ENCODE assay signal across 12 mouse cellular contexts in genomic region chr15:84069455-84070050, GRCm38 (mm10). TPM values are rescaled to one million over a fixed set of nuclear protein-coding genes. Genes with fewer than 3 reads are reported as not detected.
A peak's percentile ranks its signal among the peaks of the same experiment; 100 is the strongest.
DNase-seq lines count a peak whose midpoint lies in the region; ATAC-seq and TF ChIP-seq lines count a peak whose summit lies in the region.
"Had no signal": no experiment of that assay in that cellular context is flagged by ENCODE, and none has a peak within 500 bp of the region (broad histone marks: within the 10 kb centered on the region; RNA-seq: fewer than 3 reads in every experiment).

No protein-coding gene starts in this region.

- H3K36me3 ChIP-seq in kidney, postnatal 0 days (ENCODE audit: insufficient read depth, low read length): no peaks in the 10 kb centered on the region
- no peaks in the 10 kb centered on the region for H3K36me3 ChIP-seq in forebrain, embryonic 12.5 days (replicated peaks)
- H3K36me3 ChIP-seq in intestine, embryonic 15.5 days: no peaks in the 10 kb centered on the region
- H3K36me3 ChIP-seq in neural tube, embryonic 13.5 days: no peaks in the 10 kb centered on the region
- H3K36me3 ChIP-seq: lung, embryonic 15.5 days had no signal

- TF ChIP-seq CTCF in kidney, postnatal 0 days (IDR thresholded peaks at IDR 0.05; ENCODE audit: low read depth): no peak

- no peak for DNase-seq in kidney, postnatal 0 days (ENCODE audit: low spot score)
- DNase-seq in kidney, postnatal 4 days: no peak
- DNase-seq in frontal cortex, postnatal 14 days (ENCODE audit: low spot score in 2 of 2): no peak
- DNase-seq: kidney, adult 8-10 months had no signal

- 5% methylated on average over 16 of the region's 16 CpGs for WGBS in kidney, postnatal 0 days
- 8% methylated on average over 16 of the region's 16 CpGs for WGBS in forebrain, embryonic 12.5 days
- 9% methylated on average over 16 of the region's 16 CpGs for WGBS in intestine, embryonic 15.5 days
- 7% methylated on average over 16 of the region's 16 CpGs for WGBS in neural tube, embryonic 13.5 days

- no peak overlapping the region for H3K27ac ChIP-seq in kidney, postnatal 0 days
- peak overlapping the region; percentile 47; the same call in 1 of the 2 replicates for H3K27ac ChIP-seq in forebrain, embryonic 12.5 days
- no peak overlapping the region for H3K27ac ChIP-seq in intestine, embryonic 15.5 days
- peak overlapping the region; percentile 23; the same call in 1 of the 2 replicates for H3K27ac ChIP-seq in neural tube, embryonic 13.5 days (replicated peaks)
- H3K27ac ChIP-seq: lung, embryonic 15.5 days had no signal

- H3K4me1 ChIP-seq in kidney, postnatal 0 days (replicated peaks; ENCODE audit: insufficient read depth, low read length): no peaks in the 10 kb centered on the region
- H3K4me1 ChIP-seq in forebrain, embryonic 12.5 days: peaks cover 33% of the 10 kb centered on the region
- H3K4me1 ChIP-seq in intestine, embryonic 15.5 days (replicated peaks): 0 out of 2 replicates have a peak, but pooled peaks cover 9% of the 10 kb centered on the region
- H3K4me1 ChIP-seq in neural tube, embryonic 13.5 days (replicated peaks): peaks cover 31% of the 10 kb centered on the region

- H3K4me3 ChIP-seq in kidney, postnatal 0 days (replicated peaks; ENCODE audit: low read depth, low read length): no peak overlapping the region
- no peak overlapping the region for H3K4me3 ChIP-seq in forebrain, embryonic 12.5 days (replicated peaks)
- H3K4me3 ChIP-seq in intestine, embryonic 15.5 days (replicated peaks): no peak overlapping the region
- H3K4me3 ChIP-seq in neural tube, embryonic 13.5 days: no peak overlapping the region
- H3K4me3 ChIP-seq: lung, embryonic 15.5 days had no signal

- H3K9me3 ChIP-seq in kidney, postnatal 0 days (replicated peaks; ENCODE audit: low read length): no peaks in the 10 kb centered on the region
- peaks cover 5% of the 10 kb centered on the region for H3K9me3 ChIP-seq in forebrain, embryonic 12.5 days
- 0 out of 2 replicates have a peak, but pooled peaks cover 3% of the 10 kb centered on the region for H3K9me3 ChIP-seq in intestine, embryonic 15.5 days
- H3K9me3 ChIP-seq in neural tube, embryonic 13.5 days: no peaks in the 10 kb centered on the region

- 0 out of 2 replicates have a peak overlapping the region, but pooled peaks have one; percentile 3 for H3K4me2 ChIP-seq in kidney, postnatal 0 days (ENCODE audit: low read length)
- peak overlapping the region; percentile 34 for H3K4me2 ChIP-seq in forebrain, embryonic 12.5 days
- peak overlapping the region; percentile 26 for H3K4me2 ChIP-seq in intestine, embryonic 15.5 days (replicated peaks)
- H3K4me2 ChIP-seq in neural tube, embryonic 13.5 days: peak overlapping the region; percentile 30
- H3K4me2 ChIP-seq: lung, embryonic 15.5 days had no signal

- H3K9ac ChIP-seq in kidney, postnatal 0 days (ENCODE audit: low read depth, low read length): no peak overlapping the region
- no peak overlapping the region for H3K9ac ChIP-seq in forebrain, embryonic 12.5 days
- no peak overlapping the region for H3K9ac ChIP-seq in intestine, embryonic 15.5 days
- no peak overlapping the region for H3K9ac ChIP-seq in neural tube, embryonic 13.5 days
- H3K9ac ChIP-seq: lung, embryonic 15.5 days had no signal

- H3K27me3 ChIP-seq in kidney, postnatal 0 days (ENCODE audit: insufficient read depth, low read length): peaks cover 28% of the 10 kb centered on the region
- H3K27me3 ChIP-seq in forebrain, embryonic 12.5 days: peaks cover 72% of the 10 kb centered on the region
- H3K27me3 ChIP-seq in intestine, embryonic 15.5 days (replicated peaks): peaks cover 48% of the 10 kb centered on the region
- peaks cover 58% of the 10 kb centered on the region for H3K27me3 ChIP-seq in neural tube, embryonic 13.5 days

- no peak for ATAC-seq in kidney, postnatal 0 days (replicated peaks; ENCODE audit: low FRiP score, low read depth)
- no peak for ATAC-seq in forebrain, embryonic 12.5 days (ENCODE audit: low FRiP score)
- ATAC-seq in intestine, embryonic 15.5 days: no peak
- no peak for ATAC-seq in neural tube, embryonic 13.5 days (ENCODE audit: low read depth)
- ATAC-seq in cerebellum, adult (ENCODE audit: insufficient number of reproducible peaks, low FRiP score, low TSS enrichment): no peak
- ATAC-seq in monocyte, adult 5-6 weeks (replicated peaks; ENCODE audit: insufficient number of reproducible peaks, low FRiP score, low TSS enrichment, poor library complexity, severe bottlenecking): no peak
- ATAC-seq: CD4-positive, CD25-positive, alpha-beta regulatory T cell, adult 4 months had no signal

RNA-seq across cellular contexts. Expression of gene Efcab6, which starts 4.4 kb away (rescaled TPM):
- 0.57 and 0.63 TPM in 2 replicates for polyA plus RNA-seq in kidney, postnatal 0 days (2015; fragmentation: Nextera tagmentation; extraction: Ambion mirVana)
- polyA plus RNA-seq in forebrain, embryonic 12.5 days (2016; fragmentation: Nextera tagmentation; extraction: Ambion mirVana): 0.58 and 1.3 TPM in 2 replicates
- polyA plus RNA-seq in intestine, embryonic 15.5 days (2015; fragmentation: Nextera tagmentation; extraction: Ambion mirVana): 0.05 and 0.10 TPM in 2 replicates
- polyA plus RNA-seq in neural tube, embryonic 13.5 days (2015; fragmentation: Nextera tagmentation; extraction: Ambion mirVana): 0.36 and 1.2 TPM in 2 replicates
- 0.19 to 0.48 TPM (median 0.43 TPM) in 3 replicates for total RNA-seq in monocyte, adult 5-6 weeks (2017)
- polyA plus RNA-seq: CD4-positive, CD25-positive, alpha-beta regulatory T cell, adult 4 months had no signal

RNA-seq across cellular contexts. Expression of gene Sult4a1, which starts 36.0 kb away (rescaled TPM):
- 0.34 and 0.52 TPM in 2 replicates for polyA plus RNA-seq in kidney, postnatal 0 days (2015; fragmentation: Nextera tagmentation; extraction: Ambion mirVana)
- 21.7 and 23.3 TPM in 2 replicates for polyA plus RNA-seq in forebrain, embryonic 12.5 days (2016; fragmentation: Nextera tagmentation; extraction: Ambion mirVana)
- polyA plus RNA-seq in intestine, embryonic 15.5 days (2015; fragmentation: Nextera tagmentation; extraction: Ambion mirVana): 4.7 and 6.1 TPM in 2 replicates
- polyA plus RNA-seq in neural tube, embryonic 13.5 days (2015; fragmentation: Nextera tagmentation; extraction: Ambion mirVana): 87.0 and 97.2 TPM in 2 replicates
- 0.32 to 2.5 TPM (median 0.49 TPM) in 3 replicates for total RNA-seq in monocyte, adult 5-6 weeks (2017)
- polyA plus RNA-seq: CD4-positive, CD25-positive, alpha-beta regulatory T cell, adult 4 months had no signal

RNA-seq across cellular contexts. Expression of gene Pnpla5, which starts 53.4 kb away (rescaled TPM):
- not detected in 2 replicates for polyA plus RNA-seq in kidney, postnatal 0 days (2015; fragmentation: Nextera tagmentation; extraction: Ambion mirVana)
- not detected in 2 replicates for polyA plus RNA-seq in forebrain, embryonic 12.5 days (2016; fragmentation: Nextera tagmentation; extraction: Ambion mirVana)
- not detected in 2 replicates for polyA plus RNA-seq in intestine, embryonic 15.5 days (2015; fragmentation: Nextera tagmentation; extraction: Ambion mirVana)
- polyA plus RNA-seq in neural tube, embryonic 13.5 days (2015; fragmentation: Nextera tagmentation; extraction: Ambion mirVana): not detected in 2 replicates
- total RNA-seq in monocyte, adult 5-6 weeks (2017): not detected in 3 replicates
- total RNA-seq: left cerebral cortex, postnatal 10 days had no signal
- polyA plus RNA-seq: CD4-positive, CD25-positive, alpha-beta regulatory T cell, adult 4 months; lung, embryonic 15.5 days had no signal

Comparison
In these comparisons a context has a peak if more than half of its experiments do, and no peak if none do; other contexts are left out.
1. H3K27ac ChIP-seq: peak in forebrain, embryonic 12.5 days (single experiment) and neural tube, embryonic 13.5 days (single experiment); none in kidney, postnatal 0 days (single experiment) and intestine, embryonic 15.5 days (single experiment).
2. Peak in every context shown above with its lines, with median percentiles within 50 percentile points of each other: H3K4me2 ChIP-seq.